Mouse (Mus musculus) lung, postnatal 0 days (tissue): Measurements from ENCODE around the gene Lgr6.

Source experiments
- CTCF ChIP-seq: IDR thresholded peaks from 2 replicates; pipeline ENCODE4 v1.5.1; 2016; ENCODE audit warnings: antibody characterized with exemption, mild to moderate bottlenecking
- EP300 ChIP-seq: IDR thresholded peaks from 2 replicates; pipeline ENCODE4 v1.6.1; 2016; ENCODE audit warnings: antibody characterized with exemption, mild to moderate bottlenecking, control low read depth

DNA sequence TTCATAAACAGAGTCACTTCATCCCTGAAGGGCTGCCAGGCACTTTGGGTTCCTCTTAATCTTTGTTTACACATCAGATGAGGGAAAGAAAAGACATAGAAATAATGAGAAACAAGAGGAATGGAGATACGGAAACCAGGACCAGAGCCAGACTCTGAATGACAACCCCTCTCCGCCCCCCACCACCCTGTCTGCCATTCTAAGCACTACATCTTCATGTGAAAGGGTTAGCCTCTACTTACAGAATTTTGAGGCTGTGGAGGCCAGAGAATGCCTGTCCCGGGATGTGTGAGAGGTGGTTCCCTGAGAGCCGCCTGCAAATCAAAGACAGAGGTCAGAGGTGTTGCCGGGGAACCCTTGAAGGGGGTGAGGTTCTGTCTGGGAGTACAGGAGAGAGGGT, 32.4 kb downstream of the Lgr6 start:
- no peak for TF ChIP-seq CTCF
- TF ChIP-seq EP300 = no peak
